Mouse (Mus musculus) brain, embryonic 14.5 days (tissue): ENCODE results near the gene Slc5a3.

Source experiments
- CTCF ChIP-seq: fragments of 200-500 bp; IDR thresholded peaks from 2 replicates; pipeline ENCODE4 v1.5.1; 2012; ENCODE audit warnings: inconsistent platforms, mild to moderate bottlenecking, moderate library complexity, borderline replicate concordance; ENCODE audit not compliant: insufficient read depth, insufficient read length; ENCODE audit errors: extremely low read depth
- POLR2A ChIP-seq: fragments of 200-500 bp; IDR thresholded peaks from 2 replicates; pipeline ENCODE4 v1.6.1; 2012; ENCODE audit warnings: mild to moderate bottlenecking, inconsistent platforms, borderline replicate concordance; ENCODE audit not compliant: poor library complexity, insufficient read depth, insufficient read length, severe bottlenecking; ENCODE audit errors: extremely low read depth

GRCm38 (mm10) chr16:92091876-92092275, 33.8 kb downstream of the Slc5a3 start:
- TF ChIP-seq POLR2A (no peak), CTCF (no peak)
